Mouse (Mus musculus): ENCODE data around the gene Flt1. TPM values are rescaled to one million over a fixed set of nuclear protein-coding genes. Genes with fewer than 3 reads are reported as not detected.

The Flt1 gene
- polyA plus RNA-seq, 1 experiment from 2014 or later: 12.9 TPM

- WGBS: 29% methylated on average over 13 of the region's 13 CpGs
- Histone ChIP-seq H3K9ac (no peak overlapping the region), H3K27ac (replicated peaks) (no peak overlapping the region), H3K36me3 (no peaks in the 10 kb centered on the region), H3K27me3 (no peaks in the 10 kb centered on the region), H3K4me2 (replicated peaks) (no peak overlapping the region), H3K4me1 (no peaks in the 10 kb centered on the region), H3K9me3 (replicated peaks) (no peaks in the 10 kb centered on the region), H3K4me3 (replicated peaks) (no peak overlapping the region)
- no peak for ATAC-seq (ENCODE audit: insufficient number of reproducible peaks, low FRiP score, low TSS enrichment, low read depth)
These were observed 27.8 kb downstream of the Flt1 start for GRCm38 (mm10) chr5:147698044-147698443.

GRCm38 (mm10) chr5:147697165-147697564 lies 28.6 kb downstream of the Flt1 start:
- no peak overlapping the region for H3K4me2 ChIP-seq (replicated peaks)
- 33% methylated on average over 5 of the region's 5 CpGs for WGBS

DNA sequence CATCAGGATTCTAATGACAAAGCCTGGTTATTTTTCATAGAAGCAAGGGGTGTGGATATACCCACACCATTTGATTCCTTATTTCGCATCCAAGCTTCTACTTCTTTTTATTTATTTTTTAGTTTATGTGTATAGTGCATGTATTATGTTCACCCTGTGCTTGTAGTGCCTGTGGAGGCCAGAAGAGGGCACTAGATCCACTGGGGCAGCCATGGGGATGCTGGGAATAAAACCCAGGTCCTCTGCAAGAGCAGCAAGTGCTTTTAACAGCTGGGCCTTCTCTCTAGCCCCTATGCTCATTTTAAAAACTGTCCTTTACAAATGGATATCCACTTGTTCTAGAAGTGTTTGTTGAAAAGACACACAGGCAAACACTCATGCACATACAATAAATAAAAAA lies 33.2 kb downstream of the Flt1 start:
- Histone ChIP-seq H3K27ac (replicated peaks) (no peak overlapping the region), H3K4me2 (replicated peaks) (no peak overlapping the region), H3K9me3 (replicated peaks) (no peaks in the 10 kb centered on the region), H3K27me3 (no peaks in the 10 kb centered on the region), H3K4me1 (no peaks in the 10 kb centered on the region), H3K36me3 (no peaks in the 10 kb centered on the region), H3K9ac (no peak overlapping the region), H3K4me3 (replicated peaks) (no peak overlapping the region)
- 94% methylated on average over 1 of the region's 1 CpGs for WGBS
- ATAC-seq (ENCODE audit: insufficient number of reproducible peaks, low FRiP score, low TSS enrichment, low read depth): no peak

More at GRCm38 (mm10) chr5:147697165-147697564, 28.6 kb downstream of the Flt1 start:
- no peaks in the 10 kb centered on the region for H3K4me1 ChIP-seq
- no peaks in the 10 kb centered on the region for H3K27me3 ChIP-seq
- no peaks in the 10 kb centered on the region for H3K36me3 ChIP-seq
- no peak overlapping the region for H3K4me3 ChIP-seq (replicated peaks)
- no peak overlapping the region for H3K27ac ChIP-seq (replicated peaks)
- H3K9ac ChIP-seq: no peak overlapping the region
- no peaks in the 10 kb centered on the region for H3K9me3 ChIP-seq (replicated peaks)
- ATAC-seq (ENCODE audit: insufficient number of reproducible peaks, low FRiP score, low TSS enrichment, low read depth): no peak

DNA sequence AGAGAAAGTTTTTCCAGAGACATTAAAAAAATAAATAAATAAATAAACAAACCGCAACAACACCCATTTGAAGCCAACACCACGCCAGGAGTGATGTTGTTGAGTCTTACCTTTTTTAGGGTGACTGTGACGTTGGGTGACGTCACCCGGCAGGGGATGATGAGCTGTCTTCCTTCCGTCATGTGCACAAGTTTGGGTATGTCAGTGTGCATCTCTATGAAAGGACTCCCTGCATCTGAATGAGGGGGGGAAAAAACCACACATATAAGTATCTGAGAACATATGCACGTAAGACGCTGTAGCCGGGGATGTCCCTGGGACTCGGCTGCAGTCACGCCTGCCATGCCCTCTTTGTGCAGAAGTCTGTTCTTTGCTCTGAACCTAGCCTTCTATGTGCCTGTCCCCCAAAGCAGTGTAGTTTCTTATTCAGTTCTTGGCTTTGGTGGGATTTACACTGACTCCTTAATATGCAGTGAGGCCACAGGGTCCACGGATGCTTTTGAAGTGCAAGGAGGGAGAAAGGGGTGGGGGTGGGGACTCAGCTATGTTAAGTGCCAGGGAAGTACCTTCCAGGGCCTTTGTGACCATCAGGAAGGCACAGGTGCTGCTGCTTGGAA lies 42.0 kb downstream of the Flt1 start:
- Histone ChIP-seq H3K27me3 (no peaks in the 10 kb centered on the region), H3K4me2 (replicated peaks) (no peak overlapping the region), H3K36me3 (no peaks in the 10 kb centered on the region), H3K9ac (no peak overlapping the region), H3K4me3 (replicated peaks) (no peak overlapping the region), H3K27ac (replicated peaks) (no peak overlapping the region), H3K9me3 (replicated peaks) (no peaks in the 10 kb centered on the region), H3K4me1 (0 out of 2 replicates have a peak, but pooled peaks cover 4% of the 10 kb centered on the region)
- WGBS: 82% methylated on average over 12 of the region's 12 CpGs
- ATAC-seq (ENCODE audit: insufficient number of reproducible peaks, low FRiP score, low TSS enrichment, low read depth): no peak

GRCm38 (mm10) chr5:147681224-147681623 lies 44.6 kb downstream of the Flt1 start:
- no peak overlapping the region for H3K9ac ChIP-seq
- H3K4me1 ChIP-seq: 0 out of 2 replicates have a peak, but pooled peaks cover 4% of the 10 kb centered on the region
- 37% methylated on average over 10 of the region's 10 CpGs for WGBS
- no peak for ATAC-seq (ENCODE audit: insufficient number of reproducible peaks, low FRiP score, low TSS enrichment, low read depth)
- no peak overlapping the region for H3K4me3 ChIP-seq (replicated peaks)
- no peaks in the 10 kb centered on the region for H3K36me3 ChIP-seq
- no peaks in the 10 kb centered on the region for H3K27me3 ChIP-seq
- no peak overlapping the region for H3K4me2 ChIP-seq (replicated peaks)
- no peaks in the 10 kb centered on the region for H3K9me3 ChIP-seq (replicated peaks)
- no peak overlapping the region for H3K27ac ChIP-seq (replicated peaks)

- no peaks in the 10 kb centered on the region for H3K27me3 ChIP-seq
- no peak overlapping the region for H3K4me2 ChIP-seq (replicated peaks)
- 0 out of 2 replicates have a peak, but pooled peaks cover 4% of the 10 kb centered on the region for H3K4me1 ChIP-seq
- WGBS: 58% methylated on average over 5 of the region's 5 CpGs
- H3K9ac ChIP-seq: no peak overlapping the region
- no peak for ATAC-seq (ENCODE audit: insufficient number of reproducible peaks, low FRiP score, low TSS enrichment, low read depth)
- H3K36me3 ChIP-seq: no peaks in the 10 kb centered on the region
- no peaks in the 10 kb centered on the region for H3K9me3 ChIP-seq (replicated peaks)
- no peak overlapping the region for H3K27ac ChIP-seq (replicated peaks)
- no peak overlapping the region for H3K4me3 ChIP-seq (replicated peaks)
These were observed 45.1 kb downstream of the Flt1 start for GRCm38 (mm10) chr5:147680711-147681110.

GRCm38 (mm10) chr5:147679316-147679715 lies 46.5 kb downstream of the Flt1 start:
- Histone ChIP-seq H3K27me3 (no peaks in the 10 kb centered on the region), H3K9me3 (replicated peaks) (no peaks in the 10 kb centered on the region), H3K4me3 (replicated peaks) (no peak overlapping the region), H3K4me1 (0 out of 2 replicates have a peak, but pooled peaks cover 4% of the 10 kb centered on the region), H3K36me3 (no peaks in the 10 kb centered on the region), H3K4me2 (replicated peaks) (no peak overlapping the region), H3K9ac (no peak overlapping the region), H3K27ac (replicated peaks) (no peak overlapping the region)
- ATAC-seq (ENCODE audit: insufficient number of reproducible peaks, low FRiP score, low TSS enrichment, low read depth): no peak
- 77% methylated on average over 12 of the region's 12 CpGs for WGBS

DNA sequence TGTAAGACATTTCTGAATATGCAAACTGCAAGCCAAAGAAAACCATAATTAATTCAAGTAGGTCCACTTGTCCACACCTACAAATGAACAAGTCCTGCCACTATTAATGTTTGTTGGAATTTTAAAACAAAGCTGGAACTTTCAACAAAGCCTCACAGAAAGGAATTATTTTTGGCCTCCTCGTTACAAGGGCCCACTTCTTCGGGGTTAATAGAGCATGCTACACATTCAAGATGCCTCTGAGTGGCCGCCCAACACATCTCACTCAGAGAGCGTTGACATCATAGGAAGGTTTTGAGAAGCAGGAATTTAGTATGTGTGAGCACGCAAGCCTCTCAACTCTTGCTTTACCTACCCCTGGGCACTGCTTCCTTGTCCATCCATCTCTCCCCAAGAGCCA lies 50.0 kb downstream of the Flt1 start:
- H3K4me1 ChIP-seq: no peaks in the 10 kb centered on the region
- no peak for ATAC-seq (ENCODE audit: insufficient number of reproducible peaks, low FRiP score, low TSS enrichment, low read depth)
- H3K27me3 ChIP-seq: no peaks in the 10 kb centered on the region
- WGBS: 70% methylated on average over 5 of the region's 5 CpGs
- no peaks in the 10 kb centered on the region for H3K9me3 ChIP-seq (replicated peaks)
- no peak overlapping the region for H3K27ac ChIP-seq (replicated peaks)
- H3K4me2 ChIP-seq (replicated peaks): no peak overlapping the region
- no peak overlapping the region for H3K4me3 ChIP-seq (replicated peaks)
- H3K9ac ChIP-seq: no peak overlapping the region
- H3K36me3 ChIP-seq: no peaks in the 10 kb centered on the region

DNA sequence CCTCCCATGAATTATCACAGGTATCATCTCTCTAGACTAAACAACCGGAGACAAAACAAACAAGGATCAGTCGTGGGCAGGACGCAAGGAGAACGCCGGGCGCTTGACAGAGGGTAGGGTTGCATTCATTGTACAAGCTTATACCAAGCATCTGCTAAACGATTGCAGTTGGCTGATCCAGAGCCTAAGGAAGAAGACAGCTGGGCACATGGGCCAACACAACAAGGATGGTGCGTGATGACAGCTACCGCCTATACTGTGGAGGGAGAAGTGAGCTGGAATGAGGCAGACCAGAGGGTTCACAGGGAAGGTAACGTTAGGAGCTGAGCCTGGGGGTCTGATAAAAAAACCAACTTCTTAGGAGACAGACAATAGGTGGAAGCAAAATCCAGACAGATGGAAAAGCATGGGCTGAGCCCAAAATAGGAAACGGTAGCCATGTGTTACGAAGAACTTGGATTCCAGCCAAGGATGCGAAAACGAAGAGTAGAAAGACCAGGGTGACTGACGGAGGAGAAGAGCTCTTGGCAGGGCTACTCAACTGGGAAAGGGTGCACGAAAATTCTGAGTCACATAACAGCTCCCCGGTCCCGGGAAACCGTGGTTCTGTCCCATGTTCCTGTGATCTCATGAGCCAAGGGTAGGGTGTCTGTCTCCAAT lies 53.9 kb downstream of the Flt1 start:
- WGBS: 64% methylated on average over 19 of the region's 19 CpGs
- no peaks in the 10 kb centered on the region for H3K4me1 ChIP-seq
- H3K27me3 ChIP-seq: no peaks in the 10 kb centered on the region
- no peak overlapping the region for H3K27ac ChIP-seq (replicated peaks)
- no peak for ATAC-seq (ENCODE audit: insufficient number of reproducible peaks, low FRiP score, low TSS enrichment, low read depth)
- no peak overlapping the region for H3K4me2 ChIP-seq (replicated peaks)
- no peak overlapping the region for H3K4me3 ChIP-seq (replicated peaks)
- H3K9me3 ChIP-seq (replicated peaks): no peaks in the 10 kb centered on the region
- H3K36me3 ChIP-seq: no peaks in the 10 kb centered on the region
- H3K9ac ChIP-seq: no peak overlapping the region

DNA sequence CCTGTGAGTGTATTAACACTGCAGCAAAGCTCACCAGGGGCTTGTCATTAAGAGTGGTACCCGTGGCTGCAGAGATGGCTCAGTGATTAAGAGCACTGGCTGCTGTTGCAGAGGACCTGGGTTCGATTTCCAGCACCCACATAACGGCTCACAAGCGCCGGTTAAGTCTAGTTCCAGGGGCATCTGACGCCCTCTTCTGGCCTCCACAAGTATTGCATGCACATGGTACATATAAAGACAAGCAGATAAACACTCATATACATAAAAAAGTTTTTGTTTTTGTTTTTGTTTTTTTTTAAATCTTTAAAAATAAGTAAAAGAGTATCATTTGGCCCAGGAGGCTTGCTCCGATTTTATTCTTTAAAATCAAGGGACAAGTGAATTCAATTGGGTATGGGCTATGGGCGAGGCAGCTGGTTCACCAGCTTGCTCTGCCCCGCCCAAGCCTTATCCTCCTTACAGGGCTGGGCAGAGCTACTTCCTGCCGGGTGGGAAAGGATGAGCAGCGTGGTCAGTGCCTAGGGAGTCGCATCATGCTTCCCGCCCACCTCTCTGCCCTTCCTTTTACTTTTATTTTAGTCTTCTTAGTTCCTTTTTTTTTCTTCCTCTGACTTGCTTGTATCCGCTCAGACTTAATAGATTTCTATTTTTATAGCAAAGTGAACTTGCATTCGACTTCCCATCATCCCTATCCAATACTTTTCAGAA lies 57.0 kb downstream of the Flt1 start:
- Histone ChIP-seq H3K4me2 (replicated peaks) (no peak overlapping the region), H3K9ac (no peak overlapping the region), H3K36me3 (no peaks in the 10 kb centered on the region), H3K9me3 (replicated peaks) (no peaks in the 10 kb centered on the region), H3K27me3 (no peaks in the 10 kb centered on the region), H3K4me3 (replicated peaks) (no peak overlapping the region), H3K4me1 (no peaks in the 10 kb centered on the region), H3K27ac (replicated peaks) (no peak overlapping the region)
- no peak for ATAC-seq (ENCODE audit: insufficient number of reproducible peaks, low FRiP score, low TSS enrichment, low read depth)
- WGBS: 82% methylated on average over 15 of the region's 15 CpGs

DNA sequence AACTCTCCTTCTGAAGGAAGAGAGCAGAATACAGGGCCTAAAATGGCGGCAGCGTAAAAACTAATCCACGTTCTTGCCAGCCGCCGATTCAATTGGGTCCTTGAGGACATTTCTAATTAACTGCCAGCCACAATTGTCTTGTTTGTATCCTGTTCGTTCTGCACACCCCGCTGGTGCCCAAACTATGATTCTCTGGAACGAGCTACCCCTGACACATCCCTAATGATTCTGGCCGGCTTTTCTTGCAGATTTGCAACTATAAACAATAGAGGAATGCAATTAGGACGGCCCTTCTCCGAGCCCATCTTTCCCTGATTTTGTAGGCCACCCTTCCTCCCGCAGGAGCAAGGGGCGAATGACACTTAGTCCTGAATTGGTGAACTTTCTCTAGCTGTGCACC lies 59.9 kb downstream of the Flt1 start:
- no peaks in the 10 kb centered on the region for H3K9me3 ChIP-seq (replicated peaks)
- no peak for ATAC-seq (ENCODE audit: insufficient number of reproducible peaks, low FRiP score, low TSS enrichment, low read depth)
- no peak overlapping the region for H3K4me3 ChIP-seq (replicated peaks)
- no peak overlapping the region for H3K27ac ChIP-seq (replicated peaks)
- no peak overlapping the region for H3K4me2 ChIP-seq (replicated peaks)
- no peaks in the 10 kb centered on the region for H3K27me3 ChIP-seq
- no peak overlapping the region for H3K9ac ChIP-seq
- WGBS: 87% methylated on average over 13 of the region's 13 CpGs
- no peaks in the 10 kb centered on the region for H3K36me3 ChIP-seq
- H3K4me1 ChIP-seq: no peaks in the 10 kb centered on the region

Data from embryonic facial prominence, embryonic 15.5 days (tissue).